Mouse (Mus musculus) brain, embryonic 14.5 days (tissue): ENCODE data around the gene Cpt1b.

Experiments used
- CTCF ChIP-seq: fragments of 200-500 bp; IDR thresholded peaks from 2 replicates; pipeline ENCODE4 v1.5.1; 2012; ENCODE audit warnings: inconsistent platforms, mild to moderate bottlenecking, moderate library complexity, borderline replicate concordance; ENCODE audit not compliant: insufficient read depth, insufficient read length; ENCODE audit errors: extremely low read depth
- POLR2A ChIP-seq: fragments of 200-500 bp; IDR thresholded peaks from 2 replicates; pipeline ENCODE4 v1.6.1; 2012; ENCODE audit warnings: mild to moderate bottlenecking, inconsistent platforms, borderline replicate concordance; ENCODE audit not compliant: poor library complexity, insufficient read depth, insufficient read length, severe bottlenecking; ENCODE audit errors: extremely low read depth

GRCm38 (mm10) chr15:89374801-89375534 lies 50.7 kb downstream of the Cpt1b start:
- TF ChIP-seq CTCF: no peak
- TF ChIP-seq POLR2A: no peak
